Mouse (Mus musculus) liver, embryonic 14.5 days (tissue): ENCODE data around the gene Sowahc.

Source experiments
- CTCF ChIP-seq: IDR thresholded peaks from 2 replicates; pipeline ENCODE4 v1.5.1; 2016; ENCODE audit warnings: antibody characterized with exemption, low read depth, control low read depth
- EP300 ChIP-seq: IDR thresholded peaks from 2 replicates; pipeline ENCODE4 v1.6.1; 2016; ENCODE audit warnings: antibody characterized with exemption, low read depth

DNA sequence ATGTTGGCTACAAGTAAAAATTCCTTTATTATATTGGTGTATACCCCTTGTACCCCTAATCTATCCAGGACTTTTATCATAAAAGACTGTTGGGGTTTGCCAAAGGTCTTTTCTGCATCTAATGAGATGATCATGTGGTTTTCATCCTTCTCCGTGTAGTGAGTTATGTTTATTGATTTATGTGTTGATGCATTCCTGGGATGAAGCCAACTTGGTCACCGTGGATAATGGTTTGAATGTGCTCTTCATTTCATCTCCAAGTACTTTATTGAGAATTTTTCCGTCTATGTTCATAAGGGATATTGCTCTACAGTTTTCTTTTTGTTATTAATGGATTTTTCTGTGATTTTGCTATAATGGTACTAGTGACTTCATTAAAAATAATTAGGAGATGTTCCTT, 27.8 kb downstream of the Sowahc start:
- TF ChIP-seq CTCF (no peak), EP300 (no peak)
